Mouse (Mus musculus): ENCODE results near the gene Gm13275. TPM values are rescaled to one million over a fixed set of nuclear protein-coding genes. Genes with fewer than 3 reads are reported as not detected.
"Not testable (repeated sequence)": the region's sequence is repeated elsewhere in the genome, so short reads cannot be mapped to it uniquely, and the experiment has no call there.

The Gm13275 gene
- total RNA-seq (2021), result not detected in 2 replicates
- long read RNA-seq, experiment 1, result 0 reads
- long read RNA-seq, experiment 2, result 0 reads

GRCm38 (mm10) chr4:88793936-88794675, at the start of gene Gm13275:
Gene Gm13275 (plus strand): TSS chr4:88794487.
- peak; percentile 52 for DNase-seq

GRCm38 (mm10) chr4:88749926-88750325, 44.4 kb upstream of the Gm13275 start:
- DNase-seq, result no peak

- DNase-seq, result peak; percentile 42
These were observed 39.4 kb upstream of the Gm13275 start, which contains the start of gene Gm13271 for GRCm38 (mm10) chr4:88754818-88755340. Gene Gm13271 (plus strand): TSS chr4:88754868.

GRCm38 (mm10) chr4:88756581-88757513, 37.4 kb upstream of the Gm13275 start:
- peak; percentile 14 for DNase-seq

GRCm38 (mm10) chr4:88757628-88758031, 36.7 kb upstream of the Gm13275 start:
- DNase-seq, result peak; percentile 85

- DNase-seq, result not testable (repeated sequence)
These were observed 35.5 kb upstream of the Gm13275 start for GRCm38 (mm10) chr4:88758751-88759150.

GRCm38 (mm10) chr4:88759610-88760268, 34.5 kb upstream of the Gm13275 start, which contains the start of gene Gm13283:
Gene Gm13283 (plus strand): TSS chr4:88760119.
- peak; percentile 42 for DNase-seq

GRCm38 (mm10) chr4:88760431-88760830, 33.9 kb upstream of the Gm13275 start:
- DNase-seq, result peak; percentile 85

- peak; percentile 59 for DNase-seq
These were observed 32.5 kb upstream of the Gm13275 start for GRCm38 (mm10) chr4:88761776-88762175.

- DNase-seq, result peak; percentile 16
These were observed 31.9 kb upstream of the Gm13275 start for GRCm38 (mm10) chr4:88762341-88762740.

- peak; percentile 69 for DNase-seq
These were observed 30.8 kb upstream of the Gm13275 start for GRCm38 (mm10) chr4:88763384-88764018.

- DNase-seq, result not testable (repeated sequence)
These were observed 20.8 kb upstream of the Gm13275 start, which contains the start of gene Gm13290 for GRCm38 (mm10) chr4:88773534-88773933. Gene Gm13290 (plus strand): TSS chr4:88773834.

- DNase-seq, result not testable (repeated sequence)
These were observed 17.7 kb upstream of the Gm13275 start, which contains the start of gene Gm13289 for GRCm38 (mm10) chr4:88776622-88777021. Gene Gm13289 (plus strand): TSS chr4:88776922.

GRCm38 (mm10) chr4:88779550-88779949, 14.7 kb upstream of the Gm13275 start, which contains the start of gene Gm13272:
Gene Gm13272 (plus strand): TSS chr4:88779850.
- not testable (repeated sequence) for DNase-seq

- not testable (repeated sequence) for DNase-seq
These were observed 14.0 kb upstream of the Gm13275 start for GRCm38 (mm10) chr4:88780320-88780719.

- DNase-seq, result not testable (repeated sequence)
These were observed 12.5 kb upstream of the Gm13275 start, which contains the start of gene Ifnz for GRCm38 (mm10) chr4:88781831-88782230. Gene Ifnz (plus strand): TSS chr4:88782131.

- peak; percentile 32 for DNase-seq
These were observed 12.0 kb upstream of the Gm13275 start for GRCm38 (mm10) chr4:88782335-88782734.

GRCm38 (mm10) chr4:88785409-88785808, 8.9 kb upstream of the Gm13275 start, which contains the start of gene Gm13276:
Gene Gm13276 (plus strand): TSS chr4:88785709.
- not testable (repeated sequence) for DNase-seq

- peak; percentile 78 for DNase-seq
These were observed 5.9 kb upstream of the Gm13275 start, which contains the start of gene Gm13277 for GRCm38 (mm10) chr4:88788402-88788801. Gene Gm13277 (plus strand): TSS chr4:88788632.

- not testable (repeated sequence) for DNase-seq
These were observed 3.0 kb upstream of the Gm13275 start, which contains the start of gene Gm13278 for GRCm38 (mm10) chr4:88791250-88791649. Gene Gm13278 (plus strand): TSS chr4:88791550.

GRCm38 (mm10) chr4:88797097-88797496, 2.8 kb downstream of the Gm13275 start, which contains the start of gene Gm13279:
Gene Gm13279 (plus strand): TSS chr4:88797397.
- not testable (repeated sequence) for DNase-seq

All from adrenal gland, postnatal 14 days (tissue).